Mouse (Mus musculus) intestine, postnatal 0 days (tissue): ENCODE data around the gene Arhgef15. TPM values are rescaled to one million over a fixed set of nuclear protein-coding genes. Genes with fewer than 3 reads are reported as not detected.

Experiments used
- ATAC-seq: fragments of 200-750 bp; cut with Nextera tagmentation; 2 replicates; pipeline ENCODE4 v1.8.0; 2017; ENCODE audit warnings: mild to moderate bottlenecking, moderate TSS enrichment, moderate library complexity
- H3K27ac ChIP-seq: fragments of 300-500 bp; sonication (generic); 2 replicates; pipeline ENCODE4 v1.5.1; 2014; ENCODE audit warnings: mild to moderate bottlenecking, low read depth, low read length, moderate library complexity
- H3K27me3 ChIP-seq: fragments of 300-500 bp; sonication (generic); replicated peaks from 2 replicates; pipeline ENCODE4 v1.6.1; 2014; ENCODE audit warnings: low read length, mixed read lengths; ENCODE audit not compliant: control insufficient read depth, insufficient read depth
- H3K36me3 ChIP-seq: fragments of 300-500 bp; sonication (generic); 2 replicates; pipeline ENCODE4 v1.6.1; 2014; ENCODE audit warnings: mild to moderate bottlenecking, moderate library complexity; ENCODE audit not compliant: control insufficient read depth, insufficient read depth
- H3K4me1 ChIP-seq: fragments of 300-500 bp; sonication (generic); replicated peaks from 2 replicates; pipeline ENCODE4 v1.6.1; 2014; ENCODE audit warnings: antibody characterized with exemption, low read length, mixed read lengths; ENCODE audit not compliant: control insufficient read depth, insufficient read depth
- H3K4me2 ChIP-seq: fragments of 300-500 bp; sonication (generic); replicated peaks from 2 replicates; pipeline ENCODE4 v1.6.1; 2014; ENCODE audit warnings: low read depth, mild to moderate bottlenecking, moderate library complexity
- H3K4me3 ChIP-seq: fragments of 300-500 bp; sonication (generic); 2 replicates; pipeline ENCODE4 v1.5.1; 2014; ENCODE audit warnings: low read depth, low read length
- H3K9ac ChIP-seq: fragments of 300-500 bp; sonication (generic); 2 replicates; pipeline ENCODE4 v1.6.1; 2014; ENCODE audit warnings: mild to moderate bottlenecking, low read depth, low read length
- H3K9me3 ChIP-seq: fragments of 300-500 bp; sonication (generic); 2 replicates; pipeline ENCODE4 v1.6.1; 2016; ENCODE audit warnings: mixed run types; ENCODE audit not compliant: control insufficient read depth
- CTCF ChIP-seq: sonication (generic); IDR thresholded peaks from 2 replicates; pipeline ENCODE4 v1.5.1; 2016; ENCODE audit warnings: low read depth, mild to moderate bottlenecking, control low read depth, antibody characterized with exemption, moderate library complexity
- WGBS: fragments of 180-500 bp; shearing (Covaris S2); extraction: QIAGEN DNeasy Blood & Tissue Kit; methylation state at CpG from one replicate; pipeline ENCODE4 v1.1.7; 2014; 5-methylcytosine and 5-hydroxymethylcytosine counted together
- polyA plus RNA-seq: library from polyadenylated mRNA; unstranded; fragments of >200 nt; fragmentation: Nextera tagmentation; extraction: Ambion mirVana; gene quantifications from 2 replicates; pipeline ENCODE4 v1.2.1, GENCODE M21; 2015

The Arhgef15 gene
- polyA plus RNA-seq, 1 experiment from 2014 or later, result 2.6 TPM

DNA sequence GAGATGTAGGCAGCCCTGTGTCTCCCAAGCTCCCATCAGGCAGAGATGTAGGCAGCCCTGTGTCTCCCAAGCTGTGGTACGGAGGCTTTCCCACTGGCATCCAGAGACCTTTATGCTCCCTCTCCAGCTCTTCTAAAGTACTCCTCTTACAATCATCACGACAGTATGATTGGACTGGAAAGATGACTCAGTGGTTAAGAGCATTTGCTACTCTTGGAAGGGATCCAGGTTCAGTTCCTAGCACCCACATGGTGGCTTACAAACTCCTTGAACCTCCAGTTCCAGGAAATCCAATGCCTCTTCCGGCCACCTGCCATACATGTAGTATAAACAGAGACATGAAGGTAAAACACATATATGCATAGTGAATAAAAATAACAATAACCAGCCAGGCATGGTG lies 4.3 kb upstream of the Arhgef15 start:
- Histone ChIP-seq H3K4me2 (no peak overlapping the region), H3K27me3 (no peaks in the 10 kb centered on the region), H3K9me3 (no peaks in the 10 kb centered on the region), H3K4me1 (no peaks in the 10 kb centered on the region), H3K36me3 (no peaks in the 10 kb centered on the region), H3K9ac (no peak overlapping the region), H3K4me3 (no peak overlapping the region), H3K27ac (no peak overlapping the region)
- no peak for ATAC-seq
- TF ChIP-seq CTCF, result no peak
- WGBS, result 58% methylated on average over 3 of the region's 3 CpGs

DNA sequence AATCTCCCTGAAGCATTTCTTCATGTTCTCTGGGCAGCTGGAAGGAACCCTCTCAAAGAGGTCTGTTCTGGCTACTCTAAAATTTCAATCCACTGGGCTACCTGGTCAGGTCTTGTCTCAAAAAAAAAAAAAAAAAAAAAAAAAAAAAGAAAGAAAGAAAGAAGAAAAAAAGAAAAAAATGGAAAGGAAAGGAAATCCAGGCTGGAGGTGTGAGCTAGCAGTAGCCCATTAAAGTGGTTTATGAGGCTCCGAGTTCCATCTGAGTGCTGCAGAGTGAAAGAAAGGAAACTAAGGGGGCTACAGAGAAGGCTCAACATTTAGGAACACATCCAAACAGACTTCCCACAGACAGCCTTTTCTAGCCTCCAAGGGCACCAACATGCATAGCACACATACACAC lies 691 bp upstream of the Arhgef15 start:
- Histone ChIP-seq H3K4me1 (0 out of 2 replicates have a peak, but pooled peaks cover 2% of the 10 kb centered on the region), H3K9me3 (no peaks in the 10 kb centered on the region), H3K27ac (no peak overlapping the region), H3K9ac (no peak overlapping the region), H3K4me3 (no peak overlapping the region), H3K27me3 (peaks cover 20% of the 10 kb centered on the region), H3K36me3 (no peaks in the 10 kb centered on the region), H3K4me2 (no peak overlapping the region)
- ATAC-seq, result no peak
- TF ChIP-seq CTCF, result no peak
- 92% methylated on average over 1 of the region's 1 CpGs for WGBS

DNA sequence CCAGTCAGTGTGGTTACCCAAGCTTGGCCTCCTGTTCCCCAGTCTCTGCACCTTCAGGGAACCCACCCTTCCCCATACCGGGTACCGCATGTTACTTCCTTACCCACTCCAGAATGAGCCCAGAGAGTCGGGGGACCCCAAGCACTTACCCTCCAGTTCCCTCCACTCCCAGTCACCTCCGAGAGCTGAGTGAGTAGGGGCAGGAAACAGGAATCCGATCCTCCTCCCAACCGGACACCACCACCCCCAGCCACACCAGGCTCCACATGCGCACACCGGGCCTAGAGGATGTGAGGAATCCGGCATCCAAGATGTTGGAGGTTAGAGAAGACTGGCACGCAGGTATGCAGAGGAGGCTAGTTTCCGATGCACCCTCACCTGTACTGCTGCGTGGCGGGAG lies 583 bp downstream of the Arhgef15 start:
- no peaks in the 10 kb centered on the region for H3K9me3 ChIP-seq
- peak overlapping the region; percentile 21 for H3K4me2 ChIP-seq
- H3K4me3 ChIP-seq, result 0 out of 2 replicates have a peak overlapping the region, but pooled peaks have one; percentile 11
- ATAC-seq, result no peak
- H3K27ac ChIP-seq, result no peak overlapping the region
- WGBS, result 36% methylated on average over 13 of the region's 13 CpGs
- H3K9ac ChIP-seq, result no peak overlapping the region
- H3K36me3 ChIP-seq, result no peaks in the 10 kb centered on the region
- peaks cover 20% of the 10 kb centered on the region for H3K27me3 ChIP-seq
- TF ChIP-seq CTCF, result no peak
- H3K4me1 ChIP-seq, result 0 out of 2 replicates have a peak, but pooled peaks cover 2% of the 10 kb centered on the region

DNA sequence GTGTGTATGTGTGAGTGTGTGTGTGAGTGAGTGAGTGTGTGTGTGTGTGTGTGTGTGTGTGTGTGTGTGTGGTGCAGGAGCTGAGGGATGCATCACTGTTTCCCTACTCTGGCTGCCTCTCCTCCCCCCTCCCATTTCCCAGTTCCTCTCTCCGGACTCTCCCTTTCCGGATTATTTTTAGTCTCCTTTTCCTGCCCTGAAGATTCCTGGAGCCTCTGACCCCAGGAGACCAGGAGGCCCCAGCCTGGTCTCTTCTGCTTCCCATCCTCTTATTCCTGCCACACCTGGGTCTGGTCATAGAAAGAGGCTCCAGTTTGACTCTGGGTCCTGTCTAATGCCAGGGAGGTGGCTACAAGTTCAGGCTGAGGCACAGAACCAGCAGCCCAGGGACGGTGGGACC lies 1.2 kb downstream of the Arhgef15 start:
- Histone ChIP-seq H3K4me1 (0 out of 2 replicates have a peak, but pooled peaks cover 2% of the 10 kb centered on the region), H3K9ac (no peak overlapping the region), H3K36me3 (no peaks in the 10 kb centered on the region), H3K27me3 (peaks cover 20% of the 10 kb centered on the region), H3K4me3 (0 out of 2 replicates have a peak overlapping the region, but pooled peaks have one; percentile 11), H3K4me2 (peak overlapping the region; percentile 21), H3K27ac (no peak overlapping the region), H3K9me3 (no peaks in the 10 kb centered on the region)
- 44% methylated on average over 3 of the region's 3 CpGs for WGBS
- ATAC-seq, result no peak
- no peak for TF ChIP-seq CTCF

DNA sequence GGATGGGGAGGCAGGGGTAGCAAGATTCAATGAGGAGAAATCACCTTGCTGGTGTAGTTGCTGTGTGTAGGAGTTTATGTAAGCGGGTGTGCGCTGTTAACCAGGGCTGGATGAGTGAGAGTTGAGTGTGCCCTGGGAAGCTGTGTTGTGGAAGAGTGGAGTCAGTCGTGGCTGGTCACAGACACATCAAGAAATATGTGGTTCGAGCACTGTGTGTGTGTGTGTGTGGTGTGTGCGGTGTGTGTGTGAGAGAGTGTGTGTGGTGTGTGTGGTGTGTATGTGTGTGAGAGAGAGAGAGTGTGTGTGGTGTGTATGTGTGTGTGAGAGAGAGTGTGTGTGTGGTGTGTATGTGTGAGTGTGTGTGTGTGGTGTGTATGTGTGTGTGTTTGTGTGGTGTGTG lies 1.8 kb downstream of the Arhgef15 start:
- Histone ChIP-seq H3K4me3 (no peak overlapping the region), H3K27ac (no peak overlapping the region), H3K36me3 (no peaks in the 10 kb centered on the region), H3K4me2 (peak overlapping the region; percentile 66), H3K4me1 (0 out of 2 replicates have a peak, but pooled peaks cover 2% of the 10 kb centered on the region), H3K9ac (no peak overlapping the region), H3K27me3 (peaks cover 20% of the 10 kb centered on the region), H3K9me3 (no peaks in the 10 kb centered on the region)
- WGBS, result 58% methylated on average over 5 of the region's 5 CpGs
- ATAC-seq, result 0 out of 2 replicates have a peak, but pooled peaks have one; percentile 16
- no peak for TF ChIP-seq CTCF

DNA sequence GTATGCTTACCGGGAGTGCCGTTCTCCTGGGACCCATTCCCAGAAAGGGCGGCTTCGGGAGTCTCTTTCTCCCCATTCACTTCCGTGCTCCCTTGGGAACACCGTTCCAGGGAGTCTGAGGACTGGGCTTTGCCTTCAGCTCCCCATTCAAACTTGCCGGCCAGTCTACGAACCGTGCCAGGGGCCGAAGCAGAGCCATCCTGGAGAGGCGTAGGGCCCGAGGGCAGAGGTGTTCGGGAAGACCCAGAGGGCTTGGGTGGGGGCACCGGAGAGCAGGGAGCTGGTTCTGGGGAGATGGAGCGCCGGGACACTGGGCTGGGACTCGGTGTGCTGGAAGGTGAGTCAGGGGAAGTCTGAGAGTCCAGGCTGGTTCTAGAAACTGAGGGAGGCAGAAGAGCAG lies 2.9 kb downstream of the Arhgef15 start:
- Histone ChIP-seq H3K4me2 (peak overlapping the region; percentile 66), H3K9ac (peak overlapping the region; percentile 17; the same call in 1 of the 2 replicates), H3K36me3 (no peaks in the 10 kb centered on the region), H3K4me1 (0 out of 2 replicates have a peak, but pooled peaks cover 2% of the 10 kb centered on the region), H3K27me3 (peaks cover 20% of the 10 kb centered on the region), H3K4me3 (peak overlapping the region; percentile 29), H3K27ac (no peak overlapping the region), H3K9me3 (no peaks in the 10 kb centered on the region)
- no peak for ATAC-seq
- WGBS, result 3% methylated on average over 17 of the region's 17 CpGs
- no peak for TF ChIP-seq CTCF
